Mouse (Mus musculus): ENCODE measurements around the gene Tcf7l2. TPM values are rescaled to one million over a fixed set of nuclear protein-coding genes. Genes with fewer than 3 reads are reported as not detected.

The Tcf7l2 gene
- polyA plus RNA-seq, 2 experiments: 7.8 to 18.4 TPM

- DNase-seq (ENCODE audit: low read depth in 3 of 3, low spot score in 3 of 3) (no peak), ATAC-seq (ENCODE audit: insufficient read depth) (no peak)
- Histone ChIP-seq H3K4me2 (ENCODE audit: low read depth) (no peak overlapping the region), H3K27ac (no peak overlapping the region), H3K9me3 (ENCODE audit: control insufficient read depth, low read length) (no peaks in the 10 kb centered on the region), H3K4me3 (ENCODE audit: insufficient read depth in 1 of 2, low read depth in 2 of 2, low read length in 2 of 2) (no peak overlapping the region), H3K27me3 (ENCODE audit: control insufficient read depth, insufficient read depth, low read length) (no peaks in the 10 kb centered on the region), H3K9ac (replicated peaks) (no peak overlapping the region), H3K36me3 (replicated peaks; ENCODE audit: control insufficient read depth, insufficient read depth, low read depth) (no peaks in the 10 kb centered on the region), H3K4me1 (replicated peaks; ENCODE audit: control insufficient read depth in 2 of 2, insufficient read depth in 2 of 2, low read length in 1 of 2) (no peaks in the 10 kb centered on the region; a peak in 1 of 4 replicates)
- 31% methylated on average over 4 of the region's 4 CpGs for WGBS (ENCODE audit: insufficient replicate concordance)
- TF ChIP-seq EP300 (IDR thresholded peaks at IDR 0.05; ENCODE audit: low read depth) (no peak), CTCF (IDR thresholded peaks at IDR 0.05; ENCODE audit: low read depth) (no peak)
Observed at GRCm38 (mm10) chr19:55774334-55774733, 32.7 kb downstream of the Tcf7l2 start.

DNA sequence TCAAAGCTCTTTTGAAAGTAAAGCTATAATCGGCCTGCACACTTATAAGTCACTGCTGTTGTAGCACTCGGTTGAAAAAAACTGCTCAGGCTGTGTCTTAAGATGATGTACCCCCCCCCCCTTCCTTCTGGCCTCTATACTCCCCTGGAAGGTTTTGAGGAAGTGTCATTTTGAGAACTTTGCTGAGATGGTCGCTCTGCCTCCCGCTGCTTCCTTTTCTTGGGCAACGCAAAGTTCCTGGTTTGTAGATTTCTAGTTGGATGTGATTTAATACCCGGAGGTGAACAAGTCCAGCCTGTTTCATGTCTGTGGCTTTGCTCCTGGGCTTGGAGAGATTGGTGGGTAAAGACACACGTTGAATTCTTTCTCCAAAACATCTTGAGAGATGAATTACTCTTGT is 33.2 kb downstream of the Tcf7l2 start:
- Histone ChIP-seq H3K4me3 (ENCODE audit: insufficient read depth in 1 of 2, low read depth in 2 of 2, low read length in 2 of 2) (no peak overlapping the region), H3K9ac (replicated peaks) (no peak overlapping the region), H3K4me2 (ENCODE audit: low read depth) (no peak overlapping the region), H3K4me1 (replicated peaks; ENCODE audit: control insufficient read depth in 2 of 2, insufficient read depth in 2 of 2, low read length in 1 of 2) (no peaks in the 10 kb centered on the region; a peak in 1 of 4 replicates), H3K9me3 (ENCODE audit: control insufficient read depth, low read length) (no peaks in the 10 kb centered on the region), H3K36me3 (replicated peaks; ENCODE audit: control insufficient read depth, insufficient read depth, low read depth) (no peaks in the 10 kb centered on the region), H3K27ac (no peak overlapping the region), H3K27me3 (ENCODE audit: control insufficient read depth, insufficient read depth, low read length) (no peaks in the 10 kb centered on the region)
- DNase-seq (ENCODE audit: low read depth in 3 of 3, low spot score in 3 of 3): peak in 1 of 3 experiments; percentile 19
- no peak for TF ChIP-seq CTCF (IDR thresholded peaks at IDR 0.05; ENCODE audit: low read depth)
- TF ChIP-seq EP300 (IDR thresholded peaks at IDR 0.05; ENCODE audit: low read depth): no peak
- 9% methylated on average over 7 of the region's 7 CpGs for WGBS (ENCODE audit: insufficient replicate concordance)
- ATAC-seq (ENCODE audit: insufficient read depth): no peak

GRCm38 (mm10) chr19:55779871-55780270 is 38.3 kb downstream of the Tcf7l2 start:
- no peaks in the 10 kb centered on the region; a peak in 1 of 4 replicates for H3K4me1 ChIP-seq (replicated peaks; ENCODE audit: control insufficient read depth in 2 of 2, insufficient read depth in 2 of 2, low read length in 1 of 2)
- H3K4me3 ChIP-seq (ENCODE audit: insufficient read depth in 1 of 2, low read depth in 2 of 2, low read length in 2 of 2): no peak overlapping the region
- H3K9me3 ChIP-seq (ENCODE audit: control insufficient read depth, low read length): no peaks in the 10 kb centered on the region
- DNase-seq (ENCODE audit: low read depth in 3 of 3, low spot score in 3 of 3) (no peak), ATAC-seq (ENCODE audit: insufficient read depth) (no peak)
- no peaks in the 10 kb centered on the region for H3K36me3 ChIP-seq (replicated peaks; ENCODE audit: control insufficient read depth, insufficient read depth, low read depth)
- H3K4me2 ChIP-seq (ENCODE audit: low read depth): no peak overlapping the region
- H3K27me3 ChIP-seq (ENCODE audit: control insufficient read depth, insufficient read depth, low read length): no peaks in the 10 kb centered on the region
- no peak for TF ChIP-seq CTCF (IDR thresholded peaks at IDR 0.05; ENCODE audit: low read depth)
- H3K9ac ChIP-seq (replicated peaks): no peak overlapping the region
- H3K27ac ChIP-seq: no peak overlapping the region
- 65% methylated on average over 10 of the region's 10 CpGs for WGBS (ENCODE audit: insufficient replicate concordance)

GRCm38 (mm10) chr19:55781087-55781486 is 39.5 kb downstream of the Tcf7l2 start:
- no peaks in the 10 kb centered on the region for H3K9me3 ChIP-seq (ENCODE audit: control insufficient read depth, low read length)
- WGBS (ENCODE audit: insufficient replicate concordance): 58% methylated on average over 10 of the region's 10 CpGs
- H3K27me3 ChIP-seq (ENCODE audit: control insufficient read depth, insufficient read depth, low read length): no peaks in the 10 kb centered on the region
- DNase-seq (ENCODE audit: low read depth in 3 of 3, low spot score in 3 of 3) (no peak), ATAC-seq (ENCODE audit: insufficient read depth) (no peak)
- TF ChIP-seq EP300 (IDR thresholded peaks at IDR 0.05; ENCODE audit: low read depth): no peak
- no peak for TF ChIP-seq CTCF (IDR thresholded peaks at IDR 0.05; ENCODE audit: low read depth)
- H3K36me3 ChIP-seq (replicated peaks; ENCODE audit: control insufficient read depth, insufficient read depth, low read depth): no peaks in the 10 kb centered on the region
- H3K4me3 ChIP-seq (ENCODE audit: insufficient read depth in 1 of 2, low read depth in 2 of 2, low read length in 2 of 2): no peak overlapping the region
- H3K4me2 ChIP-seq (ENCODE audit: low read depth): no peak overlapping the region
- no peak overlapping the region for H3K9ac ChIP-seq (replicated peaks)
- no peak overlapping the region for H3K27ac ChIP-seq
- no peaks in the 10 kb centered on the region for H3K4me1 ChIP-seq (replicated peaks; ENCODE audit: control insufficient read depth in 2 of 2, insufficient read depth in 2 of 2, low read length in 1 of 2)

- Histone ChIP-seq H3K27ac (no peak overlapping the region), H3K36me3 (replicated peaks; ENCODE audit: control insufficient read depth, insufficient read depth, low read depth) (no peaks in the 10 kb centered on the region), H3K9me3 (ENCODE audit: control insufficient read depth, low read length) (no peaks in the 10 kb centered on the region), H3K9ac (replicated peaks) (no peak overlapping the region), H3K4me3 (ENCODE audit: insufficient read depth in 1 of 2, low read depth in 2 of 2, low read length in 2 of 2) (no peak overlapping the region), H3K27me3 (ENCODE audit: control insufficient read depth, insufficient read depth, low read length) (no peaks in the 10 kb centered on the region), H3K4me2 (ENCODE audit: low read depth) (no peak overlapping the region), H3K4me1 (replicated peaks; ENCODE audit: control insufficient read depth in 2 of 2, insufficient read depth in 2 of 2, low read length in 1 of 2) (no peaks in the 10 kb centered on the region)
- no peak for DNase-seq (ENCODE audit: low read depth in 3 of 3, low spot score in 3 of 3)
- 46% methylated on average over 8 of the region's 8 CpGs for WGBS (ENCODE audit: insufficient replicate concordance)
- TF ChIP-seq EP300 (IDR thresholded peaks at IDR 0.05; ENCODE audit: low read depth) (no peak), CTCF (IDR thresholded peaks at IDR 0.05; ENCODE audit: low read depth) (no peak)
- no peak for ATAC-seq (ENCODE audit: insufficient read depth)
Observed at GRCm38 (mm10) chr19:55781681-55782080, 40.1 kb downstream of the Tcf7l2 start.

All from liver, embryonic 14.5 days (tissue).